Mouse (Mus musculus) lung, postnatal 0 days (tissue): ENCODE results near the gene 2200002D01Rik.

Experiments
- CTCF ChIP-seq: IDR thresholded peaks from 2 replicates; pipeline ENCODE4 v1.5.1; 2016; ENCODE audit warnings: antibody characterized with exemption, mild to moderate bottlenecking
- EP300 ChIP-seq: IDR thresholded peaks from 2 replicates; pipeline ENCODE4 v1.6.1; 2016; ENCODE audit warnings: antibody characterized with exemption, mild to moderate bottlenecking, control low read depth

GRCm38 (mm10) chr7:29248261-29248841 lies at the start of gene 2200002D01Rik:
- peak; percentile 53 for TF ChIP-seq CTCF
- TF ChIP-seq EP300: peak; percentile 82
